Mouse (Mus musculus): Measurements from ENCODE around the gene Ccnd2.

GRCm38 (mm10) chr6:127108368-127109060 is 43.5 kb downstream of the Ccnd2 start:
- TF ChIP-seq CTCF (IDR thresholded peaks at IDR 0.05; ENCODE audit: low read depth) (no peak), EP300 (IDR thresholded peaks at IDR 0.05; ENCODE audit: low read depth) (no peak)

Data from heart, postnatal 0 days (tissue).